Mouse (Mus musculus): ENCODE measurements around the gene Pcnx3.

- TF ChIP-seq CTCF (IDR thresholded peaks at IDR 0.05; ENCODE audit: control insufficient read depth, insufficient read depth, insufficient read length) (no peak), USF1 (IDR thresholded peaks at IDR 0.05; ENCODE audit: low read depth) (no peak), MAX (IDR thresholded peaks at IDR 0.05) (no peak), FOSL1 (IDR thresholded peaks at IDR 0.05; ENCODE audit: insufficient read depth, low read length, poor library complexity, severe bottlenecking) (no peak), MYOG (IDR thresholded peaks at IDR 0.05; ENCODE audit: control insufficient read depth, extremely low read depth, insufficient read length) (no peak)
These were observed 22.5 kb upstream of the Pcnx3 start for GRCm38 (mm10) chr19:5711218-5711617.
